Mouse (Mus musculus) hindbrain, embryonic 16.5 days (tissue): ENCODE measurements around the gene Layn. TPM values are rescaled to one million over a fixed set of nuclear protein-coding genes. Genes with fewer than 3 reads are reported as not detected.

Source experiments
- microRNA counts: library from miRNA; unstranded; fragments of <30 nt; microRNA quantifications from one replicate; lab custom pipeline; 2016
- microRNA-seq: library from miRNA; unstranded; fragments of <30 nt; microRNA quantifications from one replicate; pipeline ENCODE4, GENCODE M21; 2017
- polyA plus RNA-seq: library from polyadenylated mRNA; unstranded; fragments of >200 nt; fragmentation: Nextera tagmentation; extraction: Ambion mirVana; gene quantifications from 2 replicates; pipeline ENCODE4 v1.2.1, GENCODE M21; 2015

Layn gene
- polyA plus RNA-seq, 1 experiment from 2014 or later, result 2.5 TPM

MicroRNA genes within 50 kb of the gene (microRNA counts, 519-probe panel; counts per million panel counts)
- microRNA mmu-miR-34b-3p (lab: Ali Mortazavi, UCI) (2,300 counts per million, percentile 53 among the panel's probes with 10 or more counts), microRNA mmu-miR-34b-5p (lab: Ali Mortazavi, UCI) (2,376 counts per million, percentile 57 among the panel's probes with 10 or more counts), microRNA mmu-miR-34c (lab: Ali Mortazavi, UCI) (3,237 counts per million, percentile 86 among the panel's probes with 10 or more counts)

Small RNA genes lying within 50 kb of the gene (microRNA-seq; reads per million reads assigned to microRNA genes)
- gene Mir34b (81.0 reads per million, percentile 46 among the genes with 10 or more reads in this experiment), gene Mir34c (2,157 reads per million, percentile 83 among the genes with 10 or more reads in this experiment)

Other genes starting within 250 kb of the Layn start
- 41.1 and 48.1 TPM in 2 replicates for gene Ppp2r1b, start 231.8 kb downstream of the Layn start, polyA plus RNA-seq
- 15.9 and 17.9 TPM in 2 replicates for gene Sik2, start 68.0 kb downstream of the Layn start, polyA plus RNA-seq
- gene Btg4, start 16.2 kb downstream of the Layn start, polyA plus RNA-seq, result not detected in 2 replicates
- gene 4833427G06Rik, start 25.0 kb upstream of the Layn start, polyA plus RNA-seq, result 1.0 and 1.9 TPM in 2 replicates
- 0.02 and 0.03 TPM in 2 replicates for gene Gm32742, start 88.4 kb upstream of the Layn start, polyA plus RNA-seq
- 0.11 and 0.30 TPM in 2 replicates for gene Pou2af1, start 136.6 kb upstream of the Layn start, polyA plus RNA-seq
- gene Colca2, start 201.5 kb upstream of the Layn start, polyA plus RNA-seq, result 0.94 and 1.2 TPM in 2 replicates